Mouse (Mus musculus): ENCODE data around the gene Cyp4a31. TPM values are rescaled to one million over a fixed set of nuclear protein-coding genes. Genes with fewer than 3 reads are reported as not detected.
"Not testable (repeated sequence)": the region's sequence is repeated elsewhere in the genome, so short reads cannot be mapped to it uniquely, and the experiment has no call there.

The Cyp4a31 gene
- polyA plus RNA-seq, 1 experiment from 2014 or later: not detected

GRCm38 (mm10) chr4:115575255-115575654 is 11.8 kb downstream of the Cyp4a31 start:
- H3K4me3 ChIP-seq: no peak overlapping the region
- no peaks in the 10 kb centered on the region for H3K36me3 ChIP-seq
- 72% methylated on average over 3 of the region's 3 CpGs for WGBS
- H3K9ac ChIP-seq: no peak overlapping the region
- no peaks in the 10 kb centered on the region for H3K4me1 ChIP-seq
- ATAC-seq (ENCODE audit: borderline replicate concordance, extremely low read depth, low FRiP score, low TSS enrichment): no peak
- no peak overlapping the region for H3K27ac ChIP-seq
- H3K4me2 ChIP-seq: no peak overlapping the region
- H3K27me3 ChIP-seq: no peaks in the 10 kb centered on the region; the same call in 1 of the 2 replicates
- no peaks in the 10 kb centered on the region for H3K9me3 ChIP-seq

DNA sequence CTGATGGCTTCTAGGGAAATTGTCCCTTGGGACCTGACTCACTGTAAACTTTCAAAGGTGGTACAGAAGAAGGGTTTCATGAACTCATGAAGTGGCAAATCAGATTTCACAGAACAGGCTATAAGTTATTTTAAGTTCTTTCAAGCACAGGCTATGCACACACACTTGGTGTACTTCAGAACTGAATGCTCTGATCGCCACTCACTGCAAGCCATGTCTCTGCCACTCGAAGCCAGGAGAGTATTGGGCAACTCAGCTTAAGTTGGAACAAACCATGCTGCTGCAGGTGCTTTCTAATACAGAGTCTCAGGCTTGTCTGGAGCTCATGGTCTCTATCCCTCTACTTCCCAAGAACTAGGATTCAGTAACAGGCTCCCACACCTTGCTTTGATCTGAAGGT is 12.3 kb downstream of the Cyp4a31 start:
- H3K4me2 ChIP-seq: no peak overlapping the region
- no peak overlapping the region for H3K9ac ChIP-seq
- 46% methylated on average over 2 of the region's 2 CpGs for WGBS
- H3K36me3 ChIP-seq: no peaks in the 10 kb centered on the region
- no peak overlapping the region for H3K27ac ChIP-seq
- H3K9me3 ChIP-seq: no peaks in the 10 kb centered on the region
- H3K4me3 ChIP-seq: no peak overlapping the region
- no peaks in the 10 kb centered on the region; the same call in 1 of the 2 replicates for H3K27me3 ChIP-seq
- no peaks in the 10 kb centered on the region for H3K4me1 ChIP-seq
- peak; percentile 62; the same call in 1 of the 2 replicates for ATAC-seq (ENCODE audit: borderline replicate concordance, extremely low read depth, low FRiP score, low TSS enrichment)

- H3K9ac ChIP-seq: no peak overlapping the region
- no peaks in the 10 kb centered on the region for H3K27me3 ChIP-seq
- H3K4me2 ChIP-seq: no peak overlapping the region
- no peak for ATAC-seq (ENCODE audit: borderline replicate concordance, extremely low read depth, low FRiP score, low TSS enrichment)
- no peaks in the 10 kb centered on the region for H3K36me3 ChIP-seq
- no peak overlapping the region for H3K4me3 ChIP-seq
- no peaks in the 10 kb centered on the region for H3K4me1 ChIP-seq
- no peak overlapping the region for H3K27ac ChIP-seq
- no peaks in the 10 kb centered on the region for H3K9me3 ChIP-seq
Observed at GRCm38 (mm10) chr4:115583036-115583435, 19.6 kb downstream of the Cyp4a31 start.

DNA sequence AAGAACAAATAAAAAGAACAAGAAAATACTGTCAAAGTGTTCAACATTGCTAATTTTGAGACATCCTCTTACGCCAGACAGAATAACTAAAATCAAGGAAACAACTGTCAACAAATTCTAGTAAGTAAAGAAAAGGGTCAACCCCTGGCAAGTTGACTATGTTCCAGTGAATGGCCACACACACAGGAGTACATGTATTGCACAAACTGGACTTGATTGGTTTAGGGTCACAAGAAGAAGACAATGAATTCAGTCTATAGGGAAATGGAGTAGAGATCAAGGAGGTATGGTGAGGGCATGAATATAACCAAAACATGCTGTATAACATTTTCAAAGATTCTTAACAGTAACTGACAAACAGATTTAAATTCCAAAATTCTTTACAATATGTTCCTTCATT is 32.9 kb downstream of the Cyp4a31 start:
- Histone ChIP-seq H3K27me3 (no peaks in the 10 kb centered on the region), H3K4me1 (no peaks in the 10 kb centered on the region), H3K9me3 (no peaks in the 10 kb centered on the region), H3K36me3 (no peaks in the 10 kb centered on the region), H3K9ac (no peak overlapping the region), H3K4me3 (no peak overlapping the region), H3K27ac (no peak overlapping the region), H3K4me2 (no peak overlapping the region)
- WGBS: 88% methylated on average over 1 of the region's 1 CpGs
- no peak for ATAC-seq (ENCODE audit: borderline replicate concordance, extremely low read depth, low FRiP score, low TSS enrichment)

- WGBS: 51% methylated on average over 2 of the region's 2 CpGs
Observed at GRCm38 (mm10) chr4:115596824-115597336, 33.4 kb downstream of the Cyp4a31 start.

DNA sequence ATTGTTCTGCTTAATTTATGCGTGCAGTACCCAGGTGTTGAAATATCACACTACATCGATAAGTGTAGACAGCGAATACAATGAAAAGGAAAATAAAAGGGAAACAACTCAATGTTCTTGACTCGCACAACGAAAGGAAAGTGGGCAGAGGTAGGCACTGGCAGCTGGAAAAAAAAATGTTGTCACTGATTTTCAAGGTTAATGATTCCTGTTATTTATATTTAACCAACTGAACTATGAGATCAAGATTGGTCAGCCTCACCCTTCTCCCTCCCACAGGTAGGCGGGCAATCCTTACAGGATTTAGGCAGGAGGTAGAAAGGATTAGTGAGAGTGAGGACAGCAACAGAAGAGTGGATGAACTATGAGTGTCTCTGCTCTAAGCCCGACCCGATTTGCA is 37.2 kb downstream of the Cyp4a31 start, which contains the start of gene Cyp4a32:
Gene Cyp4a32 (plus strand): TSS at position 359 of the 400 bp plus-strand sequence.
- not testable (repeated sequence) for H3K27ac ChIP-seq; H3K9me3 ChIP-seq; H3K4me1 ChIP-seq; H3K36me3 ChIP-seq; H3K27me3 ChIP-seq; H3K4me3 ChIP-seq; H3K4me2 ChIP-seq; H3K9ac ChIP-seq; ATAC-seq (ENCODE audit: borderline replicate concordance, extremely low read depth, low FRiP score, low TSS enrichment)
- WGBS: 77% methylated on average over 8 of the region's 8 CpGs

More at GRCm38 (mm10) chr4:115596824-115597336, 33.4 kb downstream of the Cyp4a31 start:
- no peak for ATAC-seq (ENCODE audit: borderline replicate concordance, extremely low read depth, low FRiP score, low TSS enrichment)
- H3K4me1 ChIP-seq: no peaks in the 10 kb centered on the region
- no peak overlapping the region for H3K27ac ChIP-seq
- H3K4me3 ChIP-seq: no peak overlapping the region
- H3K4me2 ChIP-seq: no peak overlapping the region
- no peak overlapping the region for H3K9ac ChIP-seq
- no peaks in the 10 kb centered on the region for H3K9me3 ChIP-seq
- H3K27me3 ChIP-seq: no peaks in the 10 kb centered on the region
- no peaks in the 10 kb centered on the region for H3K36me3 ChIP-seq

GRCm38 (mm10) chr4:115614005-115614404 is 50.6 kb downstream of the Cyp4a31 start:
- no peak overlapping the region for H3K4me3 ChIP-seq
- H3K4me1 ChIP-seq: no peaks in the 10 kb centered on the region
- H3K4me2 ChIP-seq: no peak overlapping the region
- H3K27me3 ChIP-seq: no peaks in the 10 kb centered on the region
- no peak for ATAC-seq (ENCODE audit: borderline replicate concordance, extremely low read depth, low FRiP score, low TSS enrichment)
- H3K9me3 ChIP-seq: no peaks in the 10 kb centered on the region
- no peaks in the 10 kb centered on the region for H3K36me3 ChIP-seq
- H3K27ac ChIP-seq: no peak overlapping the region
- H3K9ac ChIP-seq: no peak overlapping the region

- 94% methylated on average over 3 of the region's 3 CpGs for WGBS
- H3K4me1 ChIP-seq; ATAC-seq (ENCODE audit: borderline replicate concordance, extremely low read depth, low FRiP score, low TSS enrichment): not testable (repeated sequence)
Observed at GRCm38 (mm10) chr4:115625560-115625959, 62.1 kb downstream of the Cyp4a31 start.

More at GRCm38 (mm10) chr4:115625560-115625959, 62.1 kb downstream of the Cyp4a31 start:
- not testable (repeated sequence) for H3K9ac ChIP-seq, H3K27me3 ChIP-seq, H3K4me2 ChIP-seq, H3K36me3 ChIP-seq, H3K27ac ChIP-seq, H3K4me3 ChIP-seq, H3K9me3 ChIP-seq

Other genes with a start within 250 kb of the Cyp4a31 start
- not detected in 2 replicates for gene Cyp4a12b, start 152.0 kb upstream of the Cyp4a31 start, polyA plus RNA-seq (2015; fragmentation: Nextera tagmentation; extraction: Ambion mirVana)
- not detected in 2 replicates for gene Cyp4a30b, start 111.0 kb upstream of the Cyp4a31 start, polyA plus RNA-seq (2015; fragmentation: Nextera tagmentation; extraction: Ambion mirVana)
- not detected in 2 replicates for gene Cyp4a14, start 67.5 kb upstream of the Cyp4a31 start, polyA plus RNA-seq (2015; fragmentation: Nextera tagmentation; extraction: Ambion mirVana)
- not detected in 2 replicates for gene Cyp4a10, start 45.4 kb upstream of the Cyp4a31 start, polyA plus RNA-seq (2015; fragmentation: Nextera tagmentation; extraction: Ambion mirVana)
- gene Cyp4a32, start 37.3 kb downstream of the Cyp4a31 start, polyA plus RNA-seq (2015; fragmentation: Nextera tagmentation; extraction: Ambion mirVana): not detected in 2 replicates
- 18.7 and 23.1 TPM in 2 replicates for gene Cyp4b1, start 84.1 kb downstream of the Cyp4a31 start, polyA plus RNA-seq (2015; fragmentation: Nextera tagmentation; extraction: Ambion mirVana)
- 30.6 and 34.6 TPM in 2 replicates for gene Efcab14, start 174.1 kb downstream of the Cyp4a31 start, polyA plus RNA-seq (2015; fragmentation: Nextera tagmentation; extraction: Ambion mirVana)
- gene Tex38, start 217.4 kb downstream of the Cyp4a31 start, polyA plus RNA-seq (2015; fragmentation: Nextera tagmentation; extraction: Ambion mirVana): 0.20 and 0.32 TPM in 2 replicates
- gene Atpaf1, start 221.2 kb downstream of the Cyp4a31 start, polyA plus RNA-seq (2015; fragmentation: Nextera tagmentation; extraction: Ambion mirVana): 50.7 and 52.0 TPM in 2 replicates